Comparison of ENCODE assay signal across 22 mouse cellular contexts in genomic region chr1:182099062-182099461, GRCm38 (mm10). TPM values are rescaled to one million over a fixed set of nuclear protein-coding genes. Genes with fewer than 3 reads are reported as not detected.
DNase-seq lines count a peak whose midpoint lies in the region; ATAC-seq and TF ChIP-seq lines count a peak whose summit lies in the region.
"Had no signal": no experiment of that assay in that cellular context is flagged by ENCODE, and none has a peak within 500 bp of the region (broad histone marks: within the 10 kb centered on the region; RNA-seq: fewer than 3 reads in every experiment).

No protein-coding gene starts in this region.

- H3K27ac ChIP-seq in heart, embryonic 13.5 days (replicated peaks): no peak overlapping the region
- H3K27ac ChIP-seq: forebrain, embryonic 15.5 days; hindbrain, postnatal 0 days; limb, embryonic 13.5 days; liver, embryonic 12.5 days; midbrain, embryonic 13.5 days; neural tube, embryonic 12.5 days; stomach, embryonic 15.5 days had no signal

- H3ac ChIP-seq in myocyte (ENCODE audit: control insufficient read depth, insufficient read length): no peak overlapping the region

- no peak overlapping the region for H3K4me2 ChIP-seq in heart, embryonic 13.5 days
- peak overlapping the region; percentile 31 for H3K4me2 ChIP-seq in myocyte (ENCODE audit: low read depth)
- H3K4me2 ChIP-seq: forebrain, embryonic 15.5 days; heart, embryonic 11.5 days; limb, embryonic 13.5 days; liver, embryonic 12.5 days; midbrain, embryonic 13.5 days; neural tube, embryonic 12.5 days; stomach, embryonic 15.5 days had no signal

- no peak for TF ChIP-seq CTCF in lung, adult 2 months (IDR thresholded peaks at IDR 0.05; ENCODE audit: insufficient read depth, low read length)

- H3K79me2 ChIP-seq in myocyte (ENCODE audit: control insufficient read depth, insufficient read depth): no peaks in the 10 kb centered on the region

- no peak for ATAC-seq in heart, embryonic 13.5 days (ENCODE audit: extremely low read depth, insufficient number of reproducible peaks, low FRiP score, low TSS enrichment)
- ATAC-seq: forebrain, embryonic 15.5 days; hindbrain, postnatal 0 days; intestine, embryonic 16.5 days; liver, embryonic 12.5 days; midbrain, embryonic 13.5 days had no signal

- H3K36me3 ChIP-seq in heart, embryonic 13.5 days: no peaks in the 10 kb centered on the region
- no peaks in the 10 kb centered on the region for H3K36me3 ChIP-seq in myocyte (ENCODE audit: control insufficient read depth, insufficient read depth)
- H3K36me3 ChIP-seq: forebrain, embryonic 15.5 days; limb, embryonic 13.5 days; liver, embryonic 12.5 days; midbrain, embryonic 13.5 days; neural tube, embryonic 12.5 days; stomach, embryonic 15.5 days had no signal

- no peak for DNase-seq in heart, adult 8-10 months (ENCODE audit: low spot score)
- peak; percentile 48 for DNase-seq in lung, postnatal 36 days
- DNase-seq in lung, adult 2 months: no peak
- DNase-seq in testis, postnatal 14 days (ENCODE audit: low spot score): peak; percentile 43
- DNase-seq in spleen, postnatal 4 days (ENCODE audit: low spot score in 2 of 2): no peak
- DNase-seq: adrenal gland, postnatal 14 days; cerebellum, adult 8-10 months; heart, postnatal 10 days; kidney, adult 9 months; kidney, postnatal 25 days; layer of hippocampus, postnatal 36 days had no signal

- H3K4me3 ChIP-seq in heart, embryonic 13.5 days: no peak overlapping the region
- H3K4me3 ChIP-seq in lung, adult 2 months (replicated peaks; ENCODE audit: extremely low read depth, low read depth, low read length): no peak overlapping the region
- H3K4me3 ChIP-seq in myocyte: no peak overlapping the region
- H3K4me3 ChIP-seq: forebrain, embryonic 15.5 days; limb, embryonic 13.5 days; liver, embryonic 12.5 days; midbrain, embryonic 13.5 days; neural tube, embryonic 12.5 days; stomach, embryonic 15.5 days had no signal

- 0 out of 2 replicates have a peak overlapping the region, but pooled peaks have one; percentile 7 for H3K9ac ChIP-seq in heart, embryonic 13.5 days
- H3K9ac ChIP-seq: forebrain, embryonic 15.5 days; limb, embryonic 13.5 days; liver, embryonic 12.5 days; midbrain, embryonic 13.5 days; neural tube, embryonic 12.5 days; stomach, embryonic 15.5 days had no signal

- no peak for TF ChIP-seq POLR2A in lung, adult 2 months (IDR thresholded peaks at IDR 0.05; ENCODE audit: borderline replicate concordance, extremely low read depth, low read depth, low read length)
- TF ChIP-seq POLR2A in myocyte (IDR thresholded peaks at IDR 0.05; ENCODE audit: insufficient read length, low read depth): no peak

- H3K9me3 ChIP-seq in heart, embryonic 13.5 days: no peaks in the 10 kb centered on the region
- H3K9me3 ChIP-seq: forebrain, embryonic 15.5 days; limb, embryonic 13.5 days; liver, embryonic 12.5 days; midbrain, embryonic 13.5 days; neural tube, embryonic 12.5 days; stomach, embryonic 15.5 days had no signal

- H3K4me1 ChIP-seq in heart, embryonic 13.5 days: peaks cover 51% of the 10 kb centered on the region
- no peaks in the 10 kb centered on the region; the same call in 1 of the 2 replicates for H3K4me1 ChIP-seq in lung, adult 2 months (ENCODE audit: control insufficient read depth, insufficient read depth, low read length)

- WGBS in heart, embryonic 13.5 days: 42% methylated on average over 5 of the region's 5 CpGs
- 55% methylated on average over 5 of the region's 5 CpGs for WGBS in lung, adult 2 months

- H3K27me3 ChIP-seq in heart, embryonic 13.5 days (replicated peaks): no peaks in the 10 kb centered on the region
- no peaks in the 10 kb centered on the region for H3K27me3 ChIP-seq in myocyte (ENCODE audit: control insufficient read depth, insufficient read depth, insufficient read length)
- H3K27me3 ChIP-seq: forebrain, embryonic 15.5 days; limb, embryonic 13.5 days; midbrain, embryonic 13.5 days; neural tube, embryonic 12.5 days; stomach, embryonic 15.5 days had no signal

TF ChIP-seq in myocyte, 11 proteins besides CTCF, POLR2A, EP300 and RAD21:
- TF ChIP-seq SRF (IDR thresholded peaks at IDR 0.05; ENCODE audit: control insufficient read depth, insufficient read length, low read depth) (no peak), TCF3 (IDR thresholded peaks at IDR 0.05; ENCODE audit: insufficient read length, low read depth) (no peak), TCF12 (IDR thresholded peaks at IDR 0.05; ENCODE audit: insufficient read depth, poor library complexity, severe bottlenecking) (peak; percentile 75), E2F4 (IDR thresholded peaks at IDR 0.05; ENCODE audit: insufficient read depth) (no peak), POLR2AphosphoS2 (IDR thresholded peaks at IDR 0.05; ENCODE audit: insufficient read length, low read depth) (no peak), MYOG (IDR thresholded peaks at IDR 0.05; ENCODE audit: control insufficient read depth in 1 of 3, insufficient read depth in 1 of 3, insufficient read length in 2 of 3, low read depth in 2 of 3) (peak in 2 of 3 experiments; percentile 82 to 92), MAX (IDR thresholded peaks at IDR 0.05; ENCODE audit: low read depth) (no peak), MYOD1 (IDR thresholded peaks at IDR 0.05; ENCODE audit: control insufficient read depth in 1 of 3, insufficient read length in 2 of 3, low read depth in 2 of 3) (peak; percentile 71 to 90 (median 87)), REST (IDR thresholded peaks at IDR 0.05; ENCODE audit: insufficient read depth, insufficient read length) (no peak), CEBPB (IDR thresholded peaks at IDR 0.05; ENCODE audit: insufficient read depth, poor library complexity, severe bottlenecking) (no peak), USF1 (IDR thresholded peaks at IDR 0.05; ENCODE audit: low read depth) (no peak)

RNA-seq across cellular contexts. Expression of gene Srp9, which starts 25.5 kb away (rescaled TPM):
- polyA plus RNA-seq in heart, embryonic 13.5 days (2015; fragmentation: Nextera tagmentation; extraction: Ambion mirVana): 95.5 and 111 TPM in 2 replicates
- 10 to 100 TPM; 42.7 to 54.0 (median 47.9) TPM for total RNA-seq in heart, adult 8-10 months (2022)
- 26.8 and 33.9 TPM in 2 replicates for polyA plus RNA-seq in lung, adult 2 months (2012; rRNA removed)
- 75.1 TPM for polyA plus RNA-seq in myocyte (2012; fragmentation: generic; extraction: Trizol)

Comparison
In these comparisons a context has a peak if more than half of its experiments do, and no peak if none do; other contexts are left out.
1. DNase-seq: peak in lung, postnatal 36 days (single experiment) and testis, postnatal 14 days (single experiment); none in heart, adult 8-10 months (single experiment), lung, adult 2 months (single experiment) and spleen, postnatal 4 days (0 of 2).